Mouse (Mus musculus): ENCODE results near the gene Gm11084.
"Not testable (repeated sequence)": the region's sequence is repeated elsewhere in the genome, so short reads cannot be mapped to it uniquely, and the experiment has no call there.

Gene Gm11084

GRCm38 (mm10) chr2:72986616-72987015, at the start of gene Gm11084:
TSS of gene Gm11084 (minus strand) at chr2:72986716.
- DNase-seq, result no peak

GRCm38 (mm10) chr2:73031061-73032055, 44.8 kb upstream of the Gm11084 start:
- DNase-seq, result no peak

GRCm38 (mm10) chr2:73029846-73030245, 43.3 kb upstream of the Gm11084 start:
- DNase-seq, result no peak

GRCm38 (mm10) chr2:73028019-73028418, 41.5 kb upstream of the Gm11084 start:
- no peak for DNase-seq

GRCm38 (mm10) chr2:73027126-73027525, 40.6 kb upstream of the Gm11084 start:
- DNase-seq, result no peak

- no peak for DNase-seq
These were observed 37.3 kb upstream of the Gm11084 start for GRCm38 (mm10) chr2:73023803-73024202.

- DNase-seq, result no peak
These were observed 34.5 kb upstream of the Gm11084 start for GRCm38 (mm10) chr2:73021046-73021445.

GRCm38 (mm10) chr2:73019371-73020146, 33.0 kb upstream of the Gm11084 start:
- no peak for DNase-seq

- DNase-seq, result not testable (repeated sequence)
These were observed 27.5 kb upstream of the Gm11084 start for GRCm38 (mm10) chr2:73014063-73014462.

- DNase-seq, result no peak
These were observed 26.1 kb upstream of the Gm11084 start for GRCm38 (mm10) chr2:73012636-73013035.

- no peak for DNase-seq
These were observed 21.0 kb upstream of the Gm11084 start for GRCm38 (mm10) chr2:73007472-73007871.

- no peak for DNase-seq
These were observed 19.3 kb upstream of the Gm11084 start for GRCm38 (mm10) chr2:73005611-73006515.

GRCm38 (mm10) chr2:73003751-73004717, 17.5 kb upstream of the Gm11084 start:
- peak; percentile 50 to 63 for DNase-seq

- peak; percentile 64 to 83 for DNase-seq
These were observed 16.5 kb upstream of the Gm11084 start for GRCm38 (mm10) chr2:73003049-73003448.

GRCm38 (mm10) chr2:73002451-73002850, 15.9 kb upstream of the Gm11084 start:
- DNase-seq, result no peak

- DNase-seq, result no peak
These were observed 15.5 kb upstream of the Gm11084 start for GRCm38 (mm10) chr2:73001994-73002393.

- no peak for DNase-seq
These were observed 13.7 kb upstream of the Gm11084 start for GRCm38 (mm10) chr2:73000194-73000593.

GRCm38 (mm10) chr2:72997586-72997985, 11.1 kb upstream of the Gm11084 start:
- no peak for DNase-seq

GRCm38 (mm10) chr2:72996808-72997378, 10.4 kb upstream of the Gm11084 start:
- DNase-seq, result peak; percentile 63 to 81

- DNase-seq, result peak in 1 of 2 experiments; percentile 47
These were observed 9.0 kb upstream of the Gm11084 start for GRCm38 (mm10) chr2:72995346-72996097.

Measured in thymus, adult 18-20 months (tissue).